Mouse (Mus musculus): ENCODE measurements around the gene Lemd2. TPM values are rescaled to one million over a fixed set of nuclear protein-coding genes. Genes with fewer than 3 reads are reported as not detected.
A peak's percentile ranks its signal among the peaks of the same experiment; 100 is the strongest.

Lemd2 gene
- polyA plus RNA-seq, 1 experiment from 2014 or later: 18.7 TPM

- H3K4me1 ChIP-seq: peaks cover 17% of the 10 kb centered on the region
- H3K27ac ChIP-seq (replicated peaks): no peak overlapping the region
- H3K4me2 ChIP-seq (replicated peaks): no peak overlapping the region
- H3K4me3 ChIP-seq (replicated peaks): no peak overlapping the region
- ATAC-seq (ENCODE audit: insufficient number of reproducible peaks, low FRiP score, low TSS enrichment, low read depth): no peak
- 76% methylated on average over 12 of the region's 12 CpGs for WGBS
- H3K9me3 ChIP-seq (replicated peaks): no peaks in the 10 kb centered on the region
- no peaks in the 10 kb centered on the region for H3K36me3 ChIP-seq
- H3K9ac ChIP-seq: no peak overlapping the region
- no peaks in the 10 kb centered on the region for H3K27me3 ChIP-seq
Measured at GRCm38 (mm10) chr17:27183667-27184292, 20.5 kb downstream of the Lemd2 start.

GRCm38 (mm10) chr17:27182401-27182800 is 21.9 kb downstream of the Lemd2 start:
- no peak for ATAC-seq (ENCODE audit: insufficient number of reproducible peaks, low FRiP score, low TSS enrichment, low read depth)
- Histone ChIP-seq H3K4me1 (peaks cover 17% of the 10 kb centered on the region), H3K27ac (replicated peaks) (no peak overlapping the region), H3K27me3 (no peaks in the 10 kb centered on the region), H3K9ac (no peak overlapping the region), H3K9me3 (replicated peaks) (no peaks in the 10 kb centered on the region), H3K36me3 (no peaks in the 10 kb centered on the region), H3K4me3 (replicated peaks) (no peak overlapping the region), H3K4me2 (replicated peaks) (no peak overlapping the region)
- WGBS: 66% methylated on average over 5 of the region's 5 CpGs

GRCm38 (mm10) chr17:27181666-27182065 is 22.6 kb downstream of the Lemd2 start:
- peak; percentile 32; the same call in 1 of the 2 replicates for ATAC-seq (ENCODE audit: insufficient number of reproducible peaks, low FRiP score, low TSS enrichment, low read depth)
- H3K36me3 ChIP-seq: no peaks in the 10 kb centered on the region
- H3K9ac ChIP-seq: no peak overlapping the region
- peaks cover 17% of the 10 kb centered on the region for H3K4me1 ChIP-seq
- no peaks in the 10 kb centered on the region for H3K27me3 ChIP-seq
- H3K4me3 ChIP-seq (replicated peaks): no peak overlapping the region
- WGBS: 33% methylated on average over 3 of the region's 3 CpGs
- no peak overlapping the region for H3K4me2 ChIP-seq (replicated peaks)
- no peaks in the 10 kb centered on the region for H3K9me3 ChIP-seq (replicated peaks)
- no peak overlapping the region for H3K27ac ChIP-seq (replicated peaks)

- no peaks in the 10 kb centered on the region for H3K9me3 ChIP-seq (replicated peaks)
- peaks cover 28% of the 10 kb centered on the region for H3K4me1 ChIP-seq
- no peak overlapping the region for H3K27ac ChIP-seq (replicated peaks)
- 49% methylated on average over 12 of the region's 12 CpGs for WGBS
- H3K9ac ChIP-seq: no peak overlapping the region
- H3K36me3 ChIP-seq: no peaks in the 10 kb centered on the region
- H3K4me3 ChIP-seq (replicated peaks): no peak overlapping the region
- no peak overlapping the region for H3K4me2 ChIP-seq (replicated peaks)
- ATAC-seq (ENCODE audit: insufficient number of reproducible peaks, low FRiP score, low TSS enrichment, low read depth): no peak
- H3K27me3 ChIP-seq: no peaks in the 10 kb centered on the region
Measured at GRCm38 (mm10) chr17:27179681-27180280, 24.5 kb downstream of the Lemd2 start.

GRCm38 (mm10) chr17:27178427-27179177 is 25.7 kb downstream of the Lemd2 start:
- 86% methylated on average over 17 of the region's 17 CpGs for WGBS
- peaks cover 28% of the 10 kb centered on the region for H3K4me1 ChIP-seq
- H3K4me3 ChIP-seq (replicated peaks): no peak overlapping the region
- no peak overlapping the region for H3K9ac ChIP-seq
- no peaks in the 10 kb centered on the region for H3K27me3 ChIP-seq
- H3K9me3 ChIP-seq (replicated peaks): no peaks in the 10 kb centered on the region
- H3K36me3 ChIP-seq: no peaks in the 10 kb centered on the region
- H3K4me2 ChIP-seq (replicated peaks): no peak overlapping the region
- no peak for ATAC-seq (ENCODE audit: insufficient number of reproducible peaks, low FRiP score, low TSS enrichment, low read depth)
- no peak overlapping the region for H3K27ac ChIP-seq (replicated peaks)

- no peak for ATAC-seq (ENCODE audit: insufficient number of reproducible peaks, low FRiP score, low TSS enrichment, low read depth)
- Histone ChIP-seq H3K9me3 (replicated peaks) (no peaks in the 10 kb centered on the region), H3K4me3 (replicated peaks) (no peak overlapping the region), H3K27ac (replicated peaks) (no peak overlapping the region), H3K9ac (no peak overlapping the region), H3K4me2 (replicated peaks) (no peak overlapping the region), H3K36me3 (no peaks in the 10 kb centered on the region), H3K27me3 (no peaks in the 10 kb centered on the region), H3K4me1 (peaks cover 28% of the 10 kb centered on the region)
- WGBS: 89% methylated on average over 9 of the region's 9 CpGs
Measured at GRCm38 (mm10) chr17:27178019-27178418, 26.2 kb downstream of the Lemd2 start.

- Histone ChIP-seq H3K9ac (no peak overlapping the region), H3K9me3 (replicated peaks) (no peaks in the 10 kb centered on the region), H3K27me3 (no peaks in the 10 kb centered on the region), H3K36me3 (no peaks in the 10 kb centered on the region), H3K4me1 (peaks cover 28% of the 10 kb centered on the region), H3K4me3 (replicated peaks) (no peak overlapping the region), H3K27ac (replicated peaks) (no peak overlapping the region), H3K4me2 (replicated peaks) (no peak overlapping the region)
- 80% methylated on average over 4 of the region's 4 CpGs for WGBS
- no peak for ATAC-seq (ENCODE audit: insufficient number of reproducible peaks, low FRiP score, low TSS enrichment, low read depth)
Measured at GRCm38 (mm10) chr17:27176754-27177153, 27.5 kb downstream of the Lemd2 start.

GRCm38 (mm10) chr17:27176287-27176686 is 28.0 kb downstream of the Lemd2 start:
- 82% methylated on average over 3 of the region's 3 CpGs for WGBS

GRCm38 (mm10) chr17:27175196-27175874 is 28.9 kb downstream of the Lemd2 start:
- Histone ChIP-seq H3K27me3 (no peaks in the 10 kb centered on the region), H3K36me3 (no peaks in the 10 kb centered on the region), H3K9me3 (replicated peaks) (no peaks in the 10 kb centered on the region), H3K4me1 (peaks cover 28% of the 10 kb centered on the region), H3K4me2 (replicated peaks) (no peak overlapping the region), H3K27ac (replicated peaks) (no peak overlapping the region), H3K9ac (no peak overlapping the region), H3K4me3 (replicated peaks) (no peak overlapping the region)
- ATAC-seq (ENCODE audit: insufficient number of reproducible peaks, low FRiP score, low TSS enrichment, low read depth): 0 out of 2 replicates have a peak, but pooled peaks have one; percentile 16
- WGBS: 20% methylated on average over 14 of the region's 14 CpGs

More at GRCm38 (mm10) chr17:27176287-27176686, 28.0 kb downstream of the Lemd2 start:
- Histone ChIP-seq H3K4me1 (peaks cover 28% of the 10 kb centered on the region), H3K9me3 (replicated peaks) (no peaks in the 10 kb centered on the region), H3K27ac (replicated peaks) (no peak overlapping the region), H3K9ac (no peak overlapping the region), H3K27me3 (no peaks in the 10 kb centered on the region), H3K36me3 (no peaks in the 10 kb centered on the region), H3K4me2 (replicated peaks) (no peak overlapping the region), H3K4me3 (replicated peaks) (no peak overlapping the region)
- ATAC-seq (ENCODE audit: insufficient number of reproducible peaks, low FRiP score, low TSS enrichment, low read depth): no peak

- no peak for ATAC-seq (ENCODE audit: insufficient number of reproducible peaks, low FRiP score, low TSS enrichment, low read depth)
- Histone ChIP-seq H3K9ac (no peak overlapping the region), H3K36me3 (no peaks in the 10 kb centered on the region), H3K4me3 (replicated peaks) (no peak overlapping the region), H3K27me3 (no peaks in the 10 kb centered on the region), H3K9me3 (replicated peaks) (no peaks in the 10 kb centered on the region), H3K4me2 (replicated peaks) (no peak overlapping the region), H3K4me1 (peaks cover 26% of the 10 kb centered on the region), H3K27ac (replicated peaks) (no peak overlapping the region)
- 61% methylated on average over 3 of the region's 3 CpGs for WGBS
Measured at GRCm38 (mm10) chr17:27173715-27174114, 30.6 kb downstream of the Lemd2 start.

- no peak overlapping the region for H3K27ac ChIP-seq (replicated peaks)
- no peaks in the 10 kb centered on the region for H3K27me3 ChIP-seq
- H3K4me3 ChIP-seq (replicated peaks): no peak overlapping the region
- no peak for ATAC-seq (ENCODE audit: insufficient number of reproducible peaks, low FRiP score, low TSS enrichment, low read depth)
- H3K4me2 ChIP-seq (replicated peaks): no peak overlapping the region
- H3K9ac ChIP-seq: no peak overlapping the region
- no peaks in the 10 kb centered on the region for H3K36me3 ChIP-seq
- 74% methylated on average over 9 of the region's 9 CpGs for WGBS
- no peaks in the 10 kb centered on the region for H3K9me3 ChIP-seq (replicated peaks)
- H3K4me1 ChIP-seq: peaks cover 28% of the 10 kb centered on the region
Measured at GRCm38 (mm10) chr17:27172459-27172858, 31.8 kb downstream of the Lemd2 start.
